Mouse (Mus musculus) stomach, embryonic 16.5 days (tissue): ENCODE measurements around the gene Styxl1. TPM values are rescaled to one million over a fixed set of nuclear protein-coding genes. Genes with fewer than 3 reads are reported as not detected.

Source experiments
- ATAC-seq: fragments of 200-750 bp; cut with Nextera tagmentation; 2 replicates; pipeline ENCODE4 v1.8.0; 2017; ENCODE audit warnings: moderate number of reproducible peaks, moderate TSS enrichment; ENCODE audit not compliant: insufficient read depth, low FRiP score
- H3K27ac ChIP-seq: fragments of 300-500 bp; sonication (generic); 2 replicates; pipeline ENCODE4 v1.5.1; 2014; ENCODE audit warnings: low read length
- H3K27me3 ChIP-seq: fragments of 300-500 bp; sonication (generic); 2 replicates; pipeline ENCODE4 v1.6.1; 2014; ENCODE audit warnings: low read length, control low read depth, mixed read lengths; ENCODE audit not compliant: control insufficient read depth, insufficient read depth
- H3K36me3 ChIP-seq: fragments of 300-500 bp; sonication (generic); 2 replicates; pipeline ENCODE4 v1.6.1; 2014; ENCODE audit warnings: low read length; ENCODE audit not compliant: control insufficient read depth, insufficient read depth
- H3K4me1 ChIP-seq: fragments of 300-500 bp; sonication (generic); 2 replicates; pipeline ENCODE4 v1.6.1; 2014; ENCODE audit warnings: low read length, control low read depth, mixed read lengths; ENCODE audit not compliant: control insufficient read depth, insufficient read depth
- H3K4me2 ChIP-seq: fragments of 300-500 bp; sonication (generic); 2 replicates; pipeline ENCODE4 v1.6.1; 2014; ENCODE audit warnings: low read depth, low read length, mixed read lengths
- H3K4me3 ChIP-seq: fragments of 300-500 bp; sonication (generic); replicated peaks from 2 replicates; pipeline ENCODE4 v1.5.1; 2014; ENCODE audit warnings: mild to moderate bottlenecking, low read length
- H3K9ac ChIP-seq: fragments of 300-500 bp; sonication (generic); 2 replicates; pipeline ENCODE4 v1.6.1; 2014; ENCODE audit warnings: low read length
- H3K9me3 ChIP-seq: fragments of 300-500 bp; sonication (generic); replicated peaks from 2 replicates; pipeline ENCODE4 v1.6.1; 2016; ENCODE audit warnings: low read length, control low read depth; ENCODE audit not compliant: control insufficient read depth
- WGBS: fragments of 180-500 bp; shearing (Covaris S2); extraction: QIAGEN DNeasy Blood & Tissue Kit; methylation state at CpG from one replicate; pipeline ENCODE4 v1.1.7; 2014; 5-methylcytosine and 5-hydroxymethylcytosine counted together
- polyA plus RNA-seq: library from polyadenylated mRNA; unstranded; fragments of >200 nt; fragmentation: Nextera tagmentation; extraction: Ambion mirVana; gene quantifications from 2 replicates; pipeline ENCODE4 v1.2.1, GENCODE M21; 2015

Styxl1 gene
- polyA plus RNA-seq, 1 experiment from 2014 or later = 0.27 TPM

DNA sequence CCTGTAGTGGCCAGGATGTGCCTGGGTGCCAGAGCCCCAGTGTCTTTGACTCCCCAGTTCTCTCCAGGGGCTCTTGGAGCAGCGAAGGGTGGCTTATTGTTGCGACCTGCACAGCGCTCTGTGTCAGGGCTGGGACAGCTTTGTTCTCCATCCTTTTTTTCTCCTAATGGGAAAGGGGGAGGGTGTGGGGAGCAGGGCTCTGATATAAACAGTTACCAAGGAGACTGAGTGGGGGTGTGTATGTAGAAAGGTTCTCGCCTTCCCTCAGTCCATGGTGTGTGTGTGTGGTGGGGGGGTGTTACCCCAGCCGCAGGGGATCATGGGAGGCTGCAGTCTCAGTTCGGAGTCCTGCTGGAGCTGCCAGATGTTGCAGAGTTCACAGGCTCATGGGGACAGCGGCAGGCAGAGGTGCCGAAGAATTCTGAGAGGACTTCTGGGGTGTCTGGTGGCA is 52.8 kb downstream of the Styxl1 start:
- Histone ChIP-seq H3K4me2 (peak overlapping the region; percentile 53), H3K27ac (peak overlapping the region; percentile 81), H3K27me3 (no peaks in the 10 kb centered on the region), H3K4me1 (peaks cover 33% of the 10 kb centered on the region), H3K9ac (peak overlapping the region; percentile 68), H3K9me3 (no peaks in the 10 kb centered on the region), H3K36me3 (0 out of 2 replicates have a peak, but pooled peaks cover 6% of the 10 kb centered on the region), H3K4me3 (peak overlapping the region; percentile 31)
- WGBS = 19% methylated on average over 8 of the region's 8 CpGs
- ATAC-seq = peak; percentile 87

DNA sequence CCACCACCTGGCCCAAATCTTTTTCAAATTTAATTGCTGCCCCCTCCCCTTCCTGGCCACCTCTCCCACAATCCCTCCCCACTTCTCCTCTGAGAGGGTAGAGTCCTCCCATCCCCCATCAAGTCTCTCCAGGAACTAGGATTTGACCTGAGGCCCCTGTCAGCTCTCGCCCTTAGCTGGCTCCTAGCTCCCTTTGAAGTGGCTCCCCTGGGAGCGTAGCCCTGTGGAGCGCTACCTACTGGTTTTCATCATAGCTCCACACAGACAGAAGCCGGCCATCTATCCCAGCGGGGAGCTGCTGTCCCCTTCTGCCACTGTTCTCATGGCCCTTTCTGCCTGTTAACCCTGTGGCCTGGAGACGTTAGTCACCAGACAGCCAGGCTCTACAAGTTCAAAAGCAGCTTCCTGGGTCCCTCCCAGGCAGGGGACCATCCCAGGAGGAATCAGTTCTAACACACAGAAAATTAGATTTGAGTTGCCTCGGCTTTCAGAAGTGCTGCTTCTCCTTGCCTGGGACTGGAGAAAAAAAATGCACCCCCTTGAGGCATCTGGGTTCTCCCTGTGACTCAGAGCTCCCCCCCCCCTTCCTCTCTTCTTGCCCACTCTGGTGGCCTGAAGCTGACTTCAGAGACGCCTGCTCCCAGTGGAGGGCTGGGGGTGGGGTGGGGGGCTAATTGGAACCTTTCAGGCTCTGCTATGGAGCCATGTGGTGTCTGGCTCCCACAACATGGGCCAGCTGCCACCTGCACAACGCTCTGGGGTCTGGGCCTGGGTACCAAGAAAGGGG is 53.5 kb downstream of the Styxl1 start:
- ATAC-seq = no peak
- peak overlapping the region; percentile 37; the same call in 1 of the 2 replicates for H3K9ac ChIP-seq
- 0 out of 2 replicates have a peak, but pooled peaks cover 6% of the 10 kb centered on the region for H3K36me3 ChIP-seq
- WGBS = 28% methylated on average over 9 of the region's 9 CpGs
- H3K4me1 ChIP-seq = peaks cover 33% of the 10 kb centered on the region
- no peaks in the 10 kb centered on the region for H3K9me3 ChIP-seq
- no peaks in the 10 kb centered on the region for H3K27me3 ChIP-seq
- peak overlapping the region; percentile 53 for H3K4me2 ChIP-seq
- no peak overlapping the region for H3K4me3 ChIP-seq
- H3K27ac ChIP-seq = peak overlapping the region; percentile 81

DNA sequence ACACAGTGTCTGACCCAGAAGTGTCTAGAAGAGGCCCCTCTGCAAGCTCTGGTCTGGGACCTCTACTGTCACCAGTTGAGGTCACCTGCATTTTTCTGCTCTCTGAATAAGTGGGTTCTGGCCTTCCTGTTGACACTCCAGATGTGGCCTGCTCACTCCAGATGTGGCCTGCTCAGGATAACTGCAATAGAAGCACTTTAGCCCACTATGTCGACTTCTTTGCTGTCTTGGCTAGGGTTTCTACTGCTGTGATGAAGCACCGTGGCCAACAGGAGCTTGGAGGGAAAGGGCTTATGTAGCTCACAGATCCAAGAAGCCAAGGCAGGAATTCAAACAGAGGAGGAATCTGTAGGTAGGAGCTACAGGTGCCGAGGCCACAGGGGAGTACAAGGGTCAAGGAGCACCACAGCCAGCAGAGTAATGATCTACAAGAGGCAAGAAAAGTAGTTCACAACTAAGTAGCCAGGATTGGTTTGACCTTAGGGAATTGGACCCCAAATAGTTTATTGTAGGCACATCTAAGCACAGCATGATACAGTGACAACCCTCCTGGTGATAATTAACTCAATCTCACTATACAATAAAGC is 54.9 kb downstream of the Styxl1 start:
- 56% methylated on average over 3 of the region's 3 CpGs for WGBS
- Histone ChIP-seq H3K4me1 (peaks cover 33% of the 10 kb centered on the region), H3K4me3 (no peak overlapping the region), H3K27me3 (no peaks in the 10 kb centered on the region), H3K27ac (no peak overlapping the region), H3K9me3 (no peaks in the 10 kb centered on the region), H3K36me3 (no peaks in the 10 kb centered on the region; the same call in 1 of the 2 replicates), H3K4me2 (no peak overlapping the region), H3K9ac (no peak overlapping the region)
- no peak for ATAC-seq

- H3K36me3 ChIP-seq = no peaks in the 10 kb centered on the region; the same call in 1 of the 2 replicates
- H3K4me1 ChIP-seq = peaks cover 32% of the 10 kb centered on the region
- H3K9me3 ChIP-seq = no peaks in the 10 kb centered on the region
- no peaks in the 10 kb centered on the region for H3K27me3 ChIP-seq
- peak overlapping the region; percentile 15; the same call in 1 of the 2 replicates for H3K27ac ChIP-seq
- no peak overlapping the region for H3K4me3 ChIP-seq
- no peak for ATAC-seq
- no peak overlapping the region for H3K9ac ChIP-seq
- H3K4me2 ChIP-seq = no peak overlapping the region
- 65% methylated on average over 11 of the region's 11 CpGs for WGBS
Observed at GRCm38 (mm10) chr5:135722121-135722520, 56.1 kb downstream of the Styxl1 start.

DNA sequence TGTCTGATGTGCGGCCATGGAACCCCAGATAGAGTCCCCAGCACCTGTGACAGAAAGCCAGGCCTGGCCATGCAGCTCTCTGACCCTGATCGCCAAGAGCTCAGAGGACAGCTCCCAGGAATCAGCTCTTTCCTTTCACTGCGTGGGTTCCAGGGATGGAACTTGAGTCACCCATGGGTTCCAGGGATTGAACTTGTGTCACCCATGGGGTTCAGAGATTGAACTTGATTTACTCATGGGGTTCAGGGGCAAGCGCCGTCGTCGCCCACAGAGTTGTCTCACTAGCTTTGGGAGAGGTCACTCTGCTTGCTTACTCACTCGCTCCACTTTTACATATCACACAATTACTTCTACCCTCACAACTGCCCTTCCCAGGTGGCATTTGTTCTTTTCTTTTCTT is 57.1 kb downstream of the Styxl1 start:
- WGBS = 92% methylated on average over 8 of the region's 8 CpGs

GRCm38 (mm10) chr5:135720121-135720520 is 58.1 kb downstream of the Styxl1 start:
- Histone ChIP-seq H3K4me3 (no peak overlapping the region), H3K9me3 (no peaks in the 10 kb centered on the region), H3K4me2 (no peak overlapping the region), H3K9ac (no peak overlapping the region), H3K27me3 (no peaks in the 10 kb centered on the region), H3K4me1 (peaks cover 14% of the 10 kb centered on the region), H3K27ac (peak overlapping the region; percentile 69; the same call in 1 of the 2 replicates), H3K36me3 (peaks cover 5% of the 10 kb centered on the region)
- no peak for ATAC-seq
- WGBS = 61% methylated on average over 3 of the region's 3 CpGs

More for the DNA sequence above, 57.1 kb downstream of the Styxl1 start:
- ATAC-seq = no peak
- H3K4me2 ChIP-seq = no peak overlapping the region
- peaks cover 21% of the 10 kb centered on the region for H3K4me1 ChIP-seq
- peaks cover 4% of the 10 kb centered on the region for H3K36me3 ChIP-seq
- H3K4me3 ChIP-seq = no peak overlapping the region
- no peaks in the 10 kb centered on the region for H3K9me3 ChIP-seq
- H3K27me3 ChIP-seq = no peaks in the 10 kb centered on the region
- H3K27ac ChIP-seq = no peak overlapping the region
- H3K9ac ChIP-seq = no peak overlapping the region

GRCm38 (mm10) chr5:135719586-135720120 is 58.5 kb downstream of the Styxl1 start:
- no peak overlapping the region for H3K4me3 ChIP-seq
- H3K9me3 ChIP-seq = no peaks in the 10 kb centered on the region
- no peak overlapping the region for H3K4me2 ChIP-seq
- H3K9ac ChIP-seq = no peak overlapping the region
- H3K4me1 ChIP-seq = peaks cover 9% of the 10 kb centered on the region
- 83% methylated on average over 10 of the region's 10 CpGs for WGBS
- no peak for ATAC-seq
- no peaks in the 10 kb centered on the region for H3K27me3 ChIP-seq
- peak overlapping the region; percentile 69; the same call in 1 of the 2 replicates for H3K27ac ChIP-seq
- H3K36me3 ChIP-seq = peaks cover 5% of the 10 kb centered on the region

GRCm38 (mm10) chr5:135715624-135716023 is 62.6 kb downstream of the Styxl1 start:
- Histone ChIP-seq H3K9ac (no peak overlapping the region), H3K36me3 (peaks cover 5% of the 10 kb centered on the region), H3K27ac (no peak overlapping the region), H3K4me2 (no peak overlapping the region), H3K9me3 (no peaks in the 10 kb centered on the region), H3K4me3 (no peak overlapping the region), H3K4me1 (peaks cover 19% of the 10 kb centered on the region), H3K27me3 (no peaks in the 10 kb centered on the region)
- ATAC-seq = no peak
- 62% methylated on average over 10 of the region's 10 CpGs for WGBS
